Mouse (Mus musculus): ENCODE data around the gene Rassf5. TPM values are rescaled to one million over a fixed set of nuclear protein-coding genes. Genes with fewer than 3 reads are reported as not detected.

The Rassf5 gene
- polyA plus RNA-seq, 1 experiment from 2014 or later, result 6.7 TPM

DNA sequence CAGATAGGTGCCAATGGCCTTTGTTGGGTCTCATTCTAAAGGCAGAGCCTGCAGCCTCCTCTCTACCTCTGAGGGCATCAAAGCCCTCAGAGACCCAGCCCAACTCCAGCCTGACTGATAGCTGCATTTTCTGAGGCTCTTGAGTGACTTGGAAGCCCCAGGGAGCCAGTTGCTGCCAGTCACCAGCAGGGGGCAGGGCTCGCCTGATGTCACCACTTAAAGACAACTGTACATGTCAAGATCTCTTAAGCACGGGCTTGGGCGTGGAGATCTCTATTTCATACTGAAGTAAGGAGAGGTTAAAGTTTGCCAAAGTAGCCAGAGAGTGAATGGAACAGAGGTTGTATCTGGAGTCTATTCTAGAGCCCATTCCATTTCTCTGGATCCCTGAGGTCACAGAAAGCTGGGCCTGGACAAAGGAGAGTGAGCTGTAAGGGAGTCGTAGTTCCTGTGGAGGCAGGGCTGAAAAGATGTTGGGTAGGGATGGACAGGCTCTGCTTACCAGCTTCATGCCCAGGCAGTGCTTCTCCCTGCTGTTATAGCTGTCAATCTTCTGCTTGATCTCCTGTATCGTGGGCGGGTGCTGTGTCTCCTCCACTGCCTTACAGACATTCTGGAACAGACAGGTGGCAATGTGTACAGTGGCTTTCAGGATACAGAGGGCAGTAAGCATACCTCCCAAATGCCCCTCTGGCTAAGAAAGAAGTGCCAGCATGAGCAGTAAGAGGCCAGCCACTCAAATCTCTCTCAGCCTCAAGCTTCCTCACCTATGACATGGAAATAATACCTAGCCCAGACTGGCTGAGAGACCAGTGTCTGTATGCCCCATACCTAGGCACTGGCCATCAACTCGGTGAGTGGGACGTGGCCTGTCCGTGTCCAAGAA is 63.2 kb downstream of the Rassf5 start:
- Histone ChIP-seq H3K4me2 (ENCODE audit: low read length) (no peak overlapping the region), H3K27ac (ENCODE audit: low read depth, low read length) (no peak overlapping the region), H3K4me1 (ENCODE audit: control insufficient read depth, insufficient read depth, low read depth, low read length) (no peaks in the 10 kb centered on the region), H3K9me3 (ENCODE audit: control insufficient read depth, low read length) (no peaks in the 10 kb centered on the region), H3K9ac (ENCODE audit: low read depth, low read length) (no peak overlapping the region), H3K27me3 (replicated peaks; ENCODE audit: control insufficient read depth, insufficient read depth, low read length) (no peaks in the 10 kb centered on the region), H3K4me3 (ENCODE audit: low read length) (no peak overlapping the region), H3K36me3 (ENCODE audit: control insufficient read depth, insufficient read depth, low read length) (peaks cover 10% of the 10 kb centered on the region)
- WGBS, result 64% methylated on average over 9 of the region's 9 CpGs
- peak; percentile 67; the same call in 1 of the 2 replicates for ATAC-seq

DNA sequence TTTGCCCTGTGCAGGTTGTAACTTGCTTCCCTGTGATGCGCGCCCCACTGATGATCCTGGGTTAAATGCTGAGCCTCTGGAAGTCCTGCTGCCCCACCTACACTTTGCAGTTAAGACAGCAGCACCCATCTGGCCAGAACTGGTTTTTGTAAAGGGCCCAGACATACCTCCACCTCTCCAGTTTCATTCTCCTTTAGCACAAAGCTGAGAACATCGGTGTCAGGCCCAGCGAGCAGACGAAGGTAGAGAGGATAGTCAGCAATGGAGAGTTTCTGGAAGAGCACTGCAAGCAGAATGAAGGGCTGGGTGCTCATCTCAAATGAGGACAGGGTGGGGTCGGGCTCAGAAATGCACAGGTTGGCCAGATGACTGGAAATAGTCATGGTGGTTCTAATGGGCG is 64.7 kb downstream of the Rassf5 start:
- Histone ChIP-seq H3K9ac (ENCODE audit: low read depth, low read length) (no peak overlapping the region), H3K27me3 (replicated peaks; ENCODE audit: control insufficient read depth, insufficient read depth, low read length) (no peaks in the 10 kb centered on the region), H3K36me3 (ENCODE audit: control insufficient read depth, insufficient read depth, low read length) (peaks cover 20% of the 10 kb centered on the region), H3K9me3 (ENCODE audit: control insufficient read depth, low read length) (no peaks in the 10 kb centered on the region), H3K4me2 (ENCODE audit: low read length) (no peak overlapping the region), H3K4me1 (ENCODE audit: control insufficient read depth, insufficient read depth, low read depth, low read length) (no peaks in the 10 kb centered on the region), H3K27ac (ENCODE audit: low read depth, low read length) (no peak overlapping the region), H3K4me3 (ENCODE audit: low read length) (no peak overlapping the region)
- ATAC-seq, result no peak
- 94% methylated on average over 7 of the region's 7 CpGs for WGBS

DNA sequence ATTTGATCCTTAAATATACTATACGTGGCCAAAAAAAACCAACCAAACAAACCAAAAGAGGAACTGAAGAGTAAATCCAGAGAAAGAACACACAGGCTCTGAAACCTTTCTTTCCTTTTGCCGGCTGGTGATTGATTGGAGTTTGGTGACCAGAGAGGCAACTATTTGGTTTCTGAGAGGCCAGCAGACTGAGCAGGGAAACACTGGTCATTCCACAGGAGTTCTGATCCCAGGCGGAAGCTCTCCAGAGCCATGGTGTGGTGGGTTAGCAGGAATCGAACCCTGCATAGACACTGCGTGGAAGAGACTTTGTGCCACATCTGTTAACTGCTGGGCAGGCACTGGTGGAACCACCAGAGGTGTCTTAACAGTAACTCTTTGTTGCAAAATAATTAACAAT is 67.0 kb downstream of the Rassf5 start:
- no peak for ATAC-seq
- Histone ChIP-seq H3K27me3 (replicated peaks; ENCODE audit: control insufficient read depth, insufficient read depth, low read length) (no peaks in the 10 kb centered on the region), H3K4me3 (ENCODE audit: low read length) (no peak overlapping the region), H3K4me1 (ENCODE audit: control insufficient read depth, insufficient read depth, low read depth, low read length) (no peaks in the 10 kb centered on the region), H3K9me3 (ENCODE audit: control insufficient read depth, low read length) (no peaks in the 10 kb centered on the region), H3K9ac (ENCODE audit: low read depth, low read length) (no peak overlapping the region), H3K4me2 (ENCODE audit: low read length) (no peak overlapping the region), H3K27ac (ENCODE audit: low read depth, low read length) (no peak overlapping the region), H3K36me3 (ENCODE audit: control insufficient read depth, insufficient read depth, low read length) (peaks cover 28% of the 10 kb centered on the region)
- 88% methylated on average over 5 of the region's 5 CpGs for WGBS

DNA sequence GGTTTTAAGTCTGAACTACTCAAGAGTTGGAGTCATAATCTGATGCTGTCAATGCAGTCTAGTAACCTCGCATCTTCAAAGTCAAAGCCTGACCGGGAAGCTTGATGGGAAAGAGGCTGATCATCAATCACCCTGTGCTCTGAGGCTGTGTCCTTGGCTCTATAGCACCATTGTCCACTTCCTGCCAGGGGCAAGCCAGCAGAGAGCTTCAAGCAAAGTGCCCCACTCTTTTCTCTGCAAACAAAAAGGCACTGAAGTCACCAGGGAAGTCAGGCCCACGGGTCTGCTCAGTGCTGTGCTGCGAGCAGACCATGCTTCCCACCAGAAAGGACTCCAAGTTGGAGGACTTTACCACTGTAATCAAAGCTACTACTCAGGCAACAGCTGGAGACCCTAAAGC is 67.8 kb downstream of the Rassf5 start:
- Histone ChIP-seq H3K9ac (ENCODE audit: low read depth, low read length) (no peak overlapping the region), H3K36me3 (ENCODE audit: control insufficient read depth, insufficient read depth, low read length) (peaks cover 29% of the 10 kb centered on the region), H3K4me1 (ENCODE audit: control insufficient read depth, insufficient read depth, low read depth, low read length) (no peaks in the 10 kb centered on the region), H3K27me3 (replicated peaks; ENCODE audit: control insufficient read depth, insufficient read depth, low read length) (no peaks in the 10 kb centered on the region), H3K27ac (ENCODE audit: low read depth, low read length) (no peak overlapping the region), H3K9me3 (ENCODE audit: control insufficient read depth, low read length) (no peaks in the 10 kb centered on the region), H3K4me3 (ENCODE audit: low read length) (no peak overlapping the region), H3K4me2 (ENCODE audit: low read length) (no peak overlapping the region)
- WGBS, result 54% methylated on average over 4 of the region's 4 CpGs
- no peak for ATAC-seq

DNA sequence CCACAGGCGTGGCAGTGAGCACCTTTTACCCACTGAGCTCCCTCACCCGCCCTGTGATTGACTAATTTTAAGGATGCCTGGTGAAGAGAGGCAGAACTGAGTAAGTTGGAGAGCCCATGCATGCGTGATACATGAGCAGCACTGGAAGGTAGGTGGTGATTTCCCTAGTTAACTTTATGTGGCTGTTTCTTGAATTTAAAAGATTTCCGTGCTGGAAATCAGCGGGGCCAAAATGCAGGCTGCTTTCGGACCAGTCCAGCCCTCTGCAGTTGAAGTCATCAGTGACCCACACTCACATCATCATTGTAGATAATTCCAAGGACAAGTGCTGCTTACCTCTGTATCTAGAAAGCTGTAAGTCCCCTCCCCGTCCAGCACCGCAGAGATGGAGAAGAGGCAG is 69.2 kb downstream of the Rassf5 start:
- 96% methylated on average over 8 of the region's 8 CpGs for WGBS
- Histone ChIP-seq H3K4me3 (ENCODE audit: low read length) (no peak overlapping the region), H3K9ac (ENCODE audit: low read depth, low read length) (no peak overlapping the region), H3K36me3 (ENCODE audit: control insufficient read depth, insufficient read depth, low read length) (peaks cover 40% of the 10 kb centered on the region), H3K4me1 (ENCODE audit: control insufficient read depth, insufficient read depth, low read depth, low read length) (no peaks in the 10 kb centered on the region), H3K9me3 (ENCODE audit: control insufficient read depth, low read length) (no peaks in the 10 kb centered on the region), H3K4me2 (ENCODE audit: low read length) (no peak overlapping the region), H3K27me3 (replicated peaks; ENCODE audit: control insufficient read depth, insufficient read depth, low read length) (no peaks in the 10 kb centered on the region), H3K27ac (ENCODE audit: low read depth, low read length) (no peak overlapping the region)
- ATAC-seq, result no peak

DNA sequence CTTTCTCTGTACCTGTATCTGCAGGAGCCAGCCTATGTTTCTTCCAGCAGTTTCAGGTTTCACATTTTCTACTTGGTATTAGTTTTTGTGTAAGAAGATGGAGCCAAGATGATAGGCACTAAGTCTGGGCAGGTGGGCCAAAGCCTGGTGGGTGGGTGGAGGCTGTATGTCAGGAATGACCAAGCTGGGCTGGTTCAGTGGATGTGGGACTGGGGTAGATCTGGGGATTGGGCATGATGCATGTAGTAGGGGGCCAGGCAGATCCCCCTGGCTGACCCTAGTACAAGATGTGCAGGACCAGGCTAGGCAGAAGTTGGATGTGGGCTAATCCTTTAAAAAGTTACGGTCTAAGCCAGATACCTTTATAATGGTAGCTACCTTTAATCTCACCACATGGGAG is 69.9 kb downstream of the Rassf5 start:
- H3K4me3 ChIP-seq (ENCODE audit: low read length), result no peak overlapping the region
- no peaks in the 10 kb centered on the region for H3K4me1 ChIP-seq (ENCODE audit: control insufficient read depth, insufficient read depth, low read depth, low read length)
- ATAC-seq, result no peak
- H3K4me2 ChIP-seq (ENCODE audit: low read length), result no peak overlapping the region
- H3K27ac ChIP-seq (ENCODE audit: low read depth, low read length), result no peak overlapping the region
- H3K9me3 ChIP-seq (ENCODE audit: control insufficient read depth, low read length), result no peaks in the 10 kb centered on the region
- no peak overlapping the region for H3K9ac ChIP-seq (ENCODE audit: low read depth, low read length)
- WGBS, result 100% methylated on average over 1 of the region's 1 CpGs
- H3K27me3 ChIP-seq (replicated peaks; ENCODE audit: control insufficient read depth, insufficient read depth, low read length), result no peaks in the 10 kb centered on the region
- H3K36me3 ChIP-seq (ENCODE audit: control insufficient read depth, insufficient read depth, low read length), result peaks cover 40% of the 10 kb centered on the region

DNA sequence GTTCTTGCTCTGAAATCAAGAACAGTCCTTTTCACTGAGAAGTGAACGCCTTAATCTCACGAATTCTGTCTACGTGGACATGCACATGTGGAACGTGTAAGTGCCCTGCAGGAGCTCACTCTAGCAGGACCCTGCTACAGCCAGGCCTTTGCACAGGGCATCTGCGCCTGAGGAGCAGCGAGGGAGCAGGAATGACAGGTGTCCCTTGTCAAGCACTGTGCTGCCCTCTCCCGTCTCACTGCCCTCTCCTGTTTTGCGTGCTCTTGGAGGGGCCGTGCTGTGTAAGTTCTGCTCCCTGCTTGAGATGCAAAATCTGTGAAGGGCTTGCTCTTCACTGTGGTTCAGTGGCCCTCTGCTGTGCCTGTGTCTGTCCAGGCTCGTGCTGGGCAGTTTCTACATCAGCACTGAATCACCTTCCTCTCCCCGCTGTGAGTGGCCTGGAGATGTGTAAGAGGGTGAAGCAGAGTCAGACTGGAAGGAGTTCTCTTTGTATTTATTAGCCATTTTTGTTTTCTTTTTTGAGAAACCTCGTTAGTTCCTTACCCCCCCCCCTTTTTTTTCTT is 70.7 kb downstream of the Rassf5 start:
- no peak overlapping the region for H3K9ac ChIP-seq (ENCODE audit: low read depth, low read length)
- no peak overlapping the region for H3K4me3 ChIP-seq (ENCODE audit: low read length)
- no peak overlapping the region for H3K27ac ChIP-seq (ENCODE audit: low read depth, low read length)
- no peaks in the 10 kb centered on the region for H3K27me3 ChIP-seq (replicated peaks; ENCODE audit: control insufficient read depth, insufficient read depth, low read length)
- H3K36me3 ChIP-seq (ENCODE audit: control insufficient read depth, insufficient read depth, low read length), result peaks cover 40% of the 10 kb centered on the region
- ATAC-seq, result no peak
- no peaks in the 10 kb centered on the region for H3K9me3 ChIP-seq (ENCODE audit: control insufficient read depth, low read length)
- no peak overlapping the region for H3K4me2 ChIP-seq (ENCODE audit: low read length)
- no peaks in the 10 kb centered on the region for H3K4me1 ChIP-seq (ENCODE audit: control insufficient read depth, insufficient read depth, low read depth, low read length)
- 88% methylated on average over 12 of the region's 12 CpGs for WGBS

DNA sequence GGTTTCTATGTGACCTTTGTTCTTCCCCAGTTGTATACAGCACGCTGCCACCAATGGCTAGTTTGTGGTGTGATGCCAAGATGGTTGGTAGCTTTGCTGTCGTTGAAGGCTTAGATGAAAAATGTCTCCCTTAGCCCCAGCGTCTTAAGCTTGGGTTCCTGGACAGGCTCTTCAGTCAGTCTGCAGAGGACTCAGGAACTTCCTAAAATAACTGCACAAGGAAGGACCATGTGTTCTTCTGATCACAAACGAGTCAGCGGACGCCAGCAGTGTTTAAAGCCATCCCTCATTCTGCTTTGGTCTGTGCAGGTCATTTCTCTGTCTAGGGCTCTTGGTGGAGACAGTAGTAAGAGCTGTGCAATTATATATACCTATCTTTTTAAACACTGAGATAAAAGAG is 71.2 kb downstream of the Rassf5 start:
- ATAC-seq, result no peak
- 86% methylated on average over 6 of the region's 6 CpGs for WGBS
- no peak overlapping the region for H3K4me3 ChIP-seq (ENCODE audit: low read length)
- no peaks in the 10 kb centered on the region for H3K4me1 ChIP-seq (ENCODE audit: control insufficient read depth, insufficient read depth, low read depth, low read length)
- peaks cover 41% of the 10 kb centered on the region for H3K36me3 ChIP-seq (ENCODE audit: control insufficient read depth, insufficient read depth, low read length)
- no peak overlapping the region for H3K27ac ChIP-seq (ENCODE audit: low read depth, low read length)
- no peaks in the 10 kb centered on the region for H3K9me3 ChIP-seq (ENCODE audit: control insufficient read depth, low read length)
- H3K9ac ChIP-seq (ENCODE audit: low read depth, low read length), result no peak overlapping the region
- no peaks in the 10 kb centered on the region for H3K27me3 ChIP-seq (replicated peaks; ENCODE audit: control insufficient read depth, insufficient read depth, low read length)
- no peak overlapping the region for H3K4me2 ChIP-seq (ENCODE audit: low read length)

DNA sequence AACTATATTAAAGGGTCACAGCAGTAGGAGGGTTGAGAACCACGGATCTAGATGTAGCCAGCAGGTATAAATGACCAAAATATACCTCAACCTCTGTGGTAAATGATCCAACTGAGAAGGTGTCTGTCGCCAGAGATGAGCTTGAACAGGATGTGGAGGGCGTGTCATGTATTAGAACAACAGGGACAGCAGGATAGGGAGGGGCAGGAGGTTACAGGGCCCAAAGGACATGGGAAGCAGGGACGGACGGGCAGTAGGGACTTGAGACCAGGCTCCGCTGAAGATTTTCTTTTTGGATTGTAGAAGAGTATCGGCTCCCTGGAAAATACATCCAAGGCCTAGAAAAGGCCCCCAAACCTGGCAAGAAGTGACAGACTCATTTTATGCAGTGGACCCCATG is 72.1 kb downstream of the Rassf5 start:
- WGBS, result 92% methylated on average over 7 of the region's 7 CpGs
- H3K36me3 ChIP-seq (ENCODE audit: control insufficient read depth, insufficient read depth, low read length), result peaks cover 47% of the 10 kb centered on the region
- H3K9ac ChIP-seq (ENCODE audit: low read depth, low read length), result no peak overlapping the region

More for the DNA sequence above, 72.1 kb downstream of the Rassf5 start:
- Histone ChIP-seq H3K27ac (ENCODE audit: low read depth, low read length) (no peak overlapping the region), H3K4me2 (ENCODE audit: low read length) (no peak overlapping the region), H3K4me3 (ENCODE audit: low read length) (no peak overlapping the region), H3K4me1 (ENCODE audit: control insufficient read depth, insufficient read depth, low read depth, low read length) (no peaks in the 10 kb centered on the region), H3K9me3 (ENCODE audit: control insufficient read depth, low read length) (no peaks in the 10 kb centered on the region), H3K27me3 (replicated peaks; ENCODE audit: control insufficient read depth, insufficient read depth, low read length) (no peaks in the 10 kb centered on the region)
- no peak for ATAC-seq

Data from hindbrain, embryonic 16.5 days (tissue).